Mouse (Mus musculus): ENCODE results near the gene Gm2696. TPM values are rescaled to one million over a fixed set of nuclear protein-coding genes. Genes with fewer than 3 reads are reported as not detected.

The Gm2696 gene
- polyA plus RNA-seq, 1 experiment from 2014 or later = not detected

GRCm38 (mm10) chr10:77864762-77865143 is 50.3 kb downstream of the Gm2696 start:
- Histone ChIP-seq H3K4me1 (ENCODE audit: control insufficient read depth, insufficient read depth, low read length) (no peaks in the 10 kb centered on the region), H3K9ac (ENCODE audit: low read length) (peak overlapping the region; percentile 38), H3K27me3 (ENCODE audit: control insufficient read depth, insufficient read depth, low read length) (no peaks in the 10 kb centered on the region), H3K36me3 (ENCODE audit: control insufficient read depth, insufficient read depth, low read length) (no peaks in the 10 kb centered on the region), H3K4me2 (peak overlapping the region; percentile 26), H3K9me3 (ENCODE audit: control insufficient read depth, low read length) (no peaks in the 10 kb centered on the region), H3K27ac (ENCODE audit: low read depth, low read length) (no peak overlapping the region), H3K4me3 (ENCODE audit: low read depth, low read length) (peak overlapping the region; percentile 18; the same call in 1 of the 2 replicates)
- WGBS = 51% methylated on average over 11 of the region's 11 CpGs
- no peak for DNase-seq (ENCODE audit: low spot score, missing footprints)
- ATAC-seq (ENCODE audit: low FRiP score) = peak; percentile 31; the same call in 1 of the 2 replicates

- Histone ChIP-seq H3K27me3 (ENCODE audit: control insufficient read depth, insufficient read depth, low read length) (no peaks in the 10 kb centered on the region), H3K4me3 (ENCODE audit: low read depth, low read length) (no peak overlapping the region), H3K36me3 (ENCODE audit: control insufficient read depth, insufficient read depth, low read length) (no peaks in the 10 kb centered on the region), H3K9me3 (ENCODE audit: control insufficient read depth, low read length) (no peaks in the 10 kb centered on the region), H3K27ac (ENCODE audit: low read depth, low read length) (no peak overlapping the region), H3K4me2 (no peak overlapping the region), H3K9ac (ENCODE audit: low read length) (no peak overlapping the region), H3K4me1 (ENCODE audit: control insufficient read depth, insufficient read depth, low read length) (no peaks in the 10 kb centered on the region)
- 30% methylated on average over 1 of the region's 1 CpGs for WGBS
- ATAC-seq (ENCODE audit: low FRiP score) (no peak), DNase-seq (ENCODE audit: low spot score, missing footprints) (no peak)
Measured at GRCm38 (mm10) chr10:77867546-77867945, 53.1 kb downstream of the Gm2696 start.

GRCm38 (mm10) chr10:77869651-77870050 is 55.2 kb downstream of the Gm2696 start:
- DNase-seq (ENCODE audit: low spot score, missing footprints) (no peak), ATAC-seq (ENCODE audit: low FRiP score) (no peak)
- 87% methylated on average over 7 of the region's 7 CpGs for WGBS
- H3K9ac ChIP-seq (ENCODE audit: low read length) = no peak overlapping the region
- no peak overlapping the region for H3K4me3 ChIP-seq (ENCODE audit: low read depth, low read length)
- H3K9me3 ChIP-seq (ENCODE audit: control insufficient read depth, low read length) = no peaks in the 10 kb centered on the region
- H3K27ac ChIP-seq (ENCODE audit: low read depth, low read length) = no peak overlapping the region
- no peak overlapping the region for H3K4me2 ChIP-seq
- H3K36me3 ChIP-seq (ENCODE audit: control insufficient read depth, insufficient read depth, low read length) = no peaks in the 10 kb centered on the region
- no peaks in the 10 kb centered on the region for H3K4me1 ChIP-seq (ENCODE audit: control insufficient read depth, insufficient read depth, low read length)
- H3K27me3 ChIP-seq (ENCODE audit: control insufficient read depth, insufficient read depth, low read length) = no peaks in the 10 kb centered on the region

GRCm38 (mm10) chr10:77878985-77879384 is 64.5 kb downstream of the Gm2696 start:
- ATAC-seq (ENCODE audit: low FRiP score) (no peak), DNase-seq (ENCODE audit: low spot score, missing footprints) (peak; percentile 60)
- no peak overlapping the region for H3K4me2 ChIP-seq
- no peaks in the 10 kb centered on the region for H3K4me1 ChIP-seq (ENCODE audit: control insufficient read depth, insufficient read depth, low read length)
- 61% methylated on average over 6 of the region's 6 CpGs for WGBS
- H3K27me3 ChIP-seq (ENCODE audit: control insufficient read depth, insufficient read depth, low read length) = no peaks in the 10 kb centered on the region
- no peaks in the 10 kb centered on the region for H3K9me3 ChIP-seq (ENCODE audit: control insufficient read depth, low read length)
- H3K27ac ChIP-seq (ENCODE audit: low read depth, low read length) = no peak overlapping the region
- H3K4me3 ChIP-seq (ENCODE audit: low read depth, low read length) = no peak overlapping the region
- no peaks in the 10 kb centered on the region for H3K36me3 ChIP-seq (ENCODE audit: control insufficient read depth, insufficient read depth, low read length)
- H3K9ac ChIP-seq (ENCODE audit: low read length) = no peak overlapping the region

GRCm38 (mm10) chr10:77880305-77880704 is 65.8 kb downstream of the Gm2696 start:
- no peak overlapping the region for H3K27ac ChIP-seq (ENCODE audit: low read depth, low read length)
- peak; percentile 53 for DNase-seq (ENCODE audit: low spot score, missing footprints)
- H3K4me2 ChIP-seq = no peak overlapping the region
- WGBS = 86% methylated on average over 3 of the region's 3 CpGs
- no peaks in the 10 kb centered on the region for H3K9me3 ChIP-seq (ENCODE audit: control insufficient read depth, low read length)
- no peak for ATAC-seq (ENCODE audit: low FRiP score)
- H3K9ac ChIP-seq (ENCODE audit: low read length) = no peak overlapping the region
- no peaks in the 10 kb centered on the region for H3K27me3 ChIP-seq (ENCODE audit: control insufficient read depth, insufficient read depth, low read length)
- H3K4me1 ChIP-seq (ENCODE audit: control insufficient read depth, insufficient read depth, low read length) = no peaks in the 10 kb centered on the region
- H3K4me3 ChIP-seq (ENCODE audit: low read depth, low read length) = no peak overlapping the region
- no peaks in the 10 kb centered on the region for H3K36me3 ChIP-seq (ENCODE audit: control insufficient read depth, insufficient read depth, low read length)

GRCm38 (mm10) chr10:77882553-77882952 is 68.1 kb downstream of the Gm2696 start:
- H3K4me3 ChIP-seq (ENCODE audit: low read depth, low read length) = no peak overlapping the region
- no peak overlapping the region for H3K4me2 ChIP-seq
- H3K36me3 ChIP-seq (ENCODE audit: control insufficient read depth, insufficient read depth, low read length) = no peaks in the 10 kb centered on the region
- DNase-seq (ENCODE audit: low spot score, missing footprints) (no peak), ATAC-seq (ENCODE audit: low FRiP score) (no peak)
- H3K9ac ChIP-seq (ENCODE audit: low read length) = no peak overlapping the region
- H3K4me1 ChIP-seq (ENCODE audit: control insufficient read depth, insufficient read depth, low read length) = no peaks in the 10 kb centered on the region
- H3K9me3 ChIP-seq (ENCODE audit: control insufficient read depth, low read length) = no peaks in the 10 kb centered on the region
- 85% methylated on average over 5 of the region's 5 CpGs for WGBS
- no peaks in the 10 kb centered on the region for H3K27me3 ChIP-seq (ENCODE audit: control insufficient read depth, insufficient read depth, low read length)
- no peak overlapping the region for H3K27ac ChIP-seq (ENCODE audit: low read depth, low read length)

Other genes starting within 250 kb of the Gm2696 start
- gene Pttg1ip, start 233.0 kb upstream of the Gm2696 start, polyA plus RNA-seq (2014; fragmentation: Nextera tagmentation; extraction: Ambion mirVana) = 68.5 and 73.2 TPM in 2 replicates
- gene Sumo3, start 208.6 kb upstream of the Gm2696 start, polyA plus RNA-seq (2014; fragmentation: Nextera tagmentation; extraction: Ambion mirVana) = 338 and 353 TPM in 2 replicates
- 2.4 TPM in 1 of 2 replicates, not detected in the other for gene Gm49325, start 208.5 kb upstream of the Gm2696 start, polyA plus RNA-seq (2014; fragmentation: Nextera tagmentation; extraction: Ambion mirVana)
- gene Ube2g2, start 192.4 kb upstream of the Gm2696 start, polyA plus RNA-seq (2014; fragmentation: Nextera tagmentation; extraction: Ambion mirVana) = 42.8 and 47.6 TPM in 2 replicates
- gene Tspear, start 128.1 kb upstream of the Gm2696 start, polyA plus RNA-seq (2014; fragmentation: Nextera tagmentation; extraction: Ambion mirVana) = 0.72 and 1.2 TPM in 2 replicates
- not detected in 2 replicates for gene Gm19402, start 123.9 kb upstream of the Gm2696 start, polyA plus RNA-seq (2014; fragmentation: Nextera tagmentation; extraction: Ambion mirVana)
- not detected in 2 replicates for gene Gm9508, start 117.4 kb upstream of the Gm2696 start, polyA plus RNA-seq (2014; fragmentation: Nextera tagmentation; extraction: Ambion mirVana)
- not detected in 2 replicates for gene Gm10272, start 108.1 kb upstream of the Gm2696 start, polyA plus RNA-seq (2014; fragmentation: Nextera tagmentation; extraction: Ambion mirVana)
- gene Gm10024, start 103.2 kb upstream of the Gm2696 start, polyA plus RNA-seq (2014; fragmentation: Nextera tagmentation; extraction: Ambion mirVana) = not detected in 2 replicates
- not detected in 2 replicates for gene Gm10142, start 98.9 kb upstream of the Gm2696 start, polyA plus RNA-seq (2014; fragmentation: Nextera tagmentation; extraction: Ambion mirVana)
- not detected in 2 replicates for gene Krtap12-1, start 94.1 kb upstream of the Gm2696 start, polyA plus RNA-seq (2014; fragmentation: Nextera tagmentation; extraction: Ambion mirVana)
- not detected in 2 replicates for gene Gm10100, start 88.2 kb upstream of the Gm2696 start, polyA plus RNA-seq (2014; fragmentation: Nextera tagmentation; extraction: Ambion mirVana)
- gene Gm18596, start 72.0 kb upstream of the Gm2696 start, polyA plus RNA-seq (2014; fragmentation: Nextera tagmentation; extraction: Ambion mirVana) = not detected in 2 replicates
- not detected in 2 replicates for gene Gm9736, start 63.3 kb upstream of the Gm2696 start, polyA plus RNA-seq (2014; fragmentation: Nextera tagmentation; extraction: Ambion mirVana)
- not detected in 2 replicates for gene Gm3233, start 55.0 kb upstream of the Gm2696 start, polyA plus RNA-seq (2014; fragmentation: Nextera tagmentation; extraction: Ambion mirVana)
- gene Gm3238, start 43.4 kb upstream of the Gm2696 start, polyA plus RNA-seq (2014; fragmentation: Nextera tagmentation; extraction: Ambion mirVana) = not detected in 2 replicates
- gene Gm7138, start 37.7 kb upstream of the Gm2696 start, polyA plus RNA-seq (2014; fragmentation: Nextera tagmentation; extraction: Ambion mirVana) = not detected in 2 replicates
- not detected in 2 replicates for gene Gm3250, start 32.1 kb upstream of the Gm2696 start, polyA plus RNA-seq (2014; fragmentation: Nextera tagmentation; extraction: Ambion mirVana)
- not detected in 2 replicates for gene Gm7137, start 26.5 kb upstream of the Gm2696 start, polyA plus RNA-seq (2014; fragmentation: Nextera tagmentation; extraction: Ambion mirVana)
- not detected in 2 replicates for gene Gm9639, start 19.6 kb upstream of the Gm2696 start, polyA plus RNA-seq (2014; fragmentation: Nextera tagmentation; extraction: Ambion mirVana)
- gene Gm19668, start 15.5 kb upstream of the Gm2696 start, polyA plus RNA-seq (2014; fragmentation: Nextera tagmentation; extraction: Ambion mirVana) = not detected in 2 replicates
- not detected in 2 replicates for gene Gm9507, start 2.8 kb upstream of the Gm2696 start, polyA plus RNA-seq (2014; fragmentation: Nextera tagmentation; extraction: Ambion mirVana)
- gene Krtap10-4, start 12.4 kb downstream of the Gm2696 start, polyA plus RNA-seq (2014; fragmentation: Nextera tagmentation; extraction: Ambion mirVana) = not detected in 2 replicates
- not detected in 2 replicates for gene Krtap10-10, start 21.3 kb downstream of the Gm2696 start, polyA plus RNA-seq (2014; fragmentation: Nextera tagmentation; extraction: Ambion mirVana)
- gene Gm36176, start 32.1 kb downstream of the Gm2696 start, polyA plus RNA-seq (2014; fragmentation: Nextera tagmentation; extraction: Ambion mirVana) = not detected in 2 replicates
- gene Gm10318, start 38.2 kb downstream of the Gm2696 start, polyA plus RNA-seq (2014; fragmentation: Nextera tagmentation; extraction: Ambion mirVana) = not detected in 2 replicates
- not detected in 2 replicates for gene Gm3285, start 47.3 kb downstream of the Gm2696 start, polyA plus RNA-seq (2014; fragmentation: Nextera tagmentation; extraction: Ambion mirVana)
- gene Lrrc3, start 87.9 kb downstream of the Gm2696 start, polyA plus RNA-seq (2014; fragmentation: Nextera tagmentation; extraction: Ambion mirVana) = 2.7 and 2.8 TPM in 2 replicates
- gene Trpm2, start 155.9 kb downstream of the Gm2696 start, polyA plus RNA-seq (2014; fragmentation: Nextera tagmentation; extraction: Ambion mirVana) = 0.75 and 1.5 TPM in 2 replicates
- gene 1810043G02Rik, start 163.8 kb downstream of the Gm2696 start, polyA plus RNA-seq (2014; fragmentation: Nextera tagmentation; extraction: Ambion mirVana) = 32.3 and 36.5 TPM in 2 replicates
- 96.9 and 103 TPM in 2 replicates for gene Pfkl, start 195.4 kb downstream of the Gm2696 start, polyA plus RNA-seq (2014; fragmentation: Nextera tagmentation; extraction: Ambion mirVana)
- gene Dnmt3l, start 227.3 kb downstream of the Gm2696 start, polyA plus RNA-seq (2014; fragmentation: Nextera tagmentation; extraction: Ambion mirVana) = not detected in 2 replicates
- gene Aire, start 228.9 kb downstream of the Gm2696 start, polyA plus RNA-seq (2014; fragmentation: Nextera tagmentation; extraction: Ambion mirVana) = 0.10 TPM in 1 of 2 replicates, not detected in the other